Mouse (Mus musculus) thymus, adult 18-20 months (tissue): ENCODE data around the gene Cbarp.
A peak's percentile ranks its signal among the peaks of the same experiment; 100 is the strongest.

ENCODE experiments used
- DNase-seq, 2 experiments: peaks; one replicate each; pipeline ENCODE4 v3.0.0; 2022; ENCODE audit warnings: mixed read lengths in 2 of 2

The Cbarp gene

GRCm38 (mm10) chr10:80169651-80170050 lies 29.0 kb upstream of the Cbarp start:
- DNase-seq = no peak

GRCm38 (mm10) chr10:80169070-80169469 lies 28.4 kb upstream of the Cbarp start:
- DNase-seq = no peak

- DNase-seq = peak; percentile 79 to 85
Measured at GRCm38 (mm10) chr10:80168038-80168661, 27.5 kb upstream of the Cbarp start.

- peak; percentile 97 to 98 for DNase-seq
Measured at GRCm38 (mm10) chr10:80167460-80168037, 26.9 kb upstream of the Cbarp start.

GRCm38 (mm10) chr10:80166136-80166535 lies 25.5 kb upstream of the Cbarp start:
- peak in 1 of 2 experiments; percentile 3 for DNase-seq

- DNase-seq = peak in 1 of 2 experiments; percentile 25
Measured at GRCm38 (mm10) chr10:80165392-80166128, 24.9 kb upstream of the Cbarp start, which contains the start of gene Cirbp. Gene Cirbp (plus strand): TSS chr10:80165985.

GRCm38 (mm10) chr10:80164998-80165344 lies 24.3 kb upstream of the Cbarp start:
- peak; percentile 82 to 90 for DNase-seq

GRCm38 (mm10) chr10:80164161-80164997 lies 23.7 kb upstream of the Cbarp start:
- no peak for DNase-seq

GRCm38 (mm10) chr10:80163721-80164120 lies 23.1 kb upstream of the Cbarp start:
- DNase-seq = no peak

GRCm38 (mm10) chr10:80162716-80163299 lies 22.2 kb upstream of the Cbarp start:
- DNase-seq = no peak

GRCm38 (mm10) chr10:80162243-80162608 lies 21.6 kb upstream of the Cbarp start:
- DNase-seq = no peak

- no peak for DNase-seq
Measured at GRCm38 (mm10) chr10:80161522-80162242, 21.0 kb upstream of the Cbarp start.

GRCm38 (mm10) chr10:80160455-80161371 lies 20.1 kb upstream of the Cbarp start:
- peak in 1 of 2 experiments; percentile 74 for DNase-seq

GRCm38 (mm10) chr10:80159561-80160454 lies 19.2 kb upstream of the Cbarp start:
- peak; percentile 100 for DNase-seq

GRCm38 (mm10) chr10:80159021-80159560 lies 18.5 kb upstream of the Cbarp start:
- DNase-seq = peak in 1 of 2 experiments; percentile 76

GRCm38 (mm10) chr10:80158307-80158986 lies 17.8 kb upstream of the Cbarp start:
- DNase-seq = peak; percentile 64 to 76

- DNase-seq = no peak
Measured at GRCm38 (mm10) chr10:80157141-80157929, 16.7 kb upstream of the Cbarp start.

- no peak for DNase-seq
Measured at GRCm38 (mm10) chr10:80156752-80157053, 16.1 kb upstream of the Cbarp start.
